Mouse (Mus musculus): Measurements from ENCODE around the gene Cdh23.
A peak's percentile ranks its signal among the peaks of the same experiment; 100 is the strongest.

Cdh23 gene

DNA sequence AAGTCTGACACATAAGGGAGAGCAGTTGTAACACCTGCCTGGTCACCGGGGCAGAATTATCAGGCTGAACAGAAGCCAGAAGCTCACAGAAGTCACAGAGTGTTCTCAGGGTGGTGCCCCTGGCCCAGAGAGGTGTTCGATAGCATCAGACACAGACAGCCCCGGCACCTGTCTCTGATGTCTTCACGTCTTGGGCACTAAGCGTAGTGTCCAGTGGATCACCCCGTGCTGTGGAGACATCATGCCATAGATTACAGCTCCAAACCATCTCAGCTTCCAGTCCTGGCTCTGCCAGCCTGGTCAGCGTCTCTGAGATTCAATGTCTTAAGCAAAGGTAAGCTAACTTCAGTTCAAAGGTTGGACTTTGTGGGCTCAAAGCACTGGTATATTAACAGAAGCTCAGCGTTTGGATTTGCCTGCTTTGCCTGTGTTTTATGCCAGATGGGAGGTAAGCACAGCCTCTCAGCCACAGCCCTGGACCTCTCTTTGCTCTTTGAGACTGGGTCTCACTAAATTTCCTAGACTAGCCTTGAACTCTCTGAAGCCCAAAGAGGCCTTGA lies 429.4 kb downstream of the Cdh23 start:
- H3K27me3 ChIP-seq (ENCODE audit: control insufficient read depth, insufficient read depth, low read length, poor library complexity, severe bottlenecking), result no peaks in the 10 kb centered on the region
- DNase-seq (ENCODE audit: low read depth, low spot score), result no peak

DNA sequence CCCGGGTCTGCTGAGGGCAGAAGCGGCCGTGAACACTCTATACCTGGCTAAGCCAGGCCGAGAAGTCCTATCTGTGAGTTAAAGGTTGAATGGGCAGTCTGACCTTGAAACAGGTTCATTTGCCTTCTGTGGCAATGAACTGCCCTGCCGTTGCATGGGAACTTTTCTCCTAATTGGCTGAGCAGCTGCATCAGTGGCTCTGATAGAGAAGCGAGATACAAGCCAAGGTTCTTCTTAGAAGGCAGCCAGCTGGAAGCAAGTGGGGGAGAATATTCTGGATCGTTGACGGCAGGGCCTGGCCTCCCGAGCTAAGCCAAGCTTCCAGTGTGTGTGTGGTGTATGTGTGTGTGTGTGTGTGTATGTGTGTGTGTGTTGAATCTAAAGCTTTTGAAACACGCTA lies 431.0 kb downstream of the Cdh23 start:
- DNase-seq (ENCODE audit: low read depth, low spot score), result no peak
- Histone ChIP-seq H3K27me3 (ENCODE audit: control insufficient read depth, insufficient read depth, low read length, poor library complexity, severe bottlenecking) (no peaks in the 10 kb centered on the region), H3K36me3 (ENCODE audit: control insufficient read depth, insufficient read depth, low read length, poor library complexity, severe bottlenecking) (no peaks in the 10 kb centered on the region)

More for the DNA sequence above, 429.4 kb downstream of the Cdh23 start:
- H3K36me3 ChIP-seq (ENCODE audit: control insufficient read depth, insufficient read depth, low read length, poor library complexity, severe bottlenecking), result no peaks in the 10 kb centered on the region; the same call in 1 of the 2 replicates

DNA sequence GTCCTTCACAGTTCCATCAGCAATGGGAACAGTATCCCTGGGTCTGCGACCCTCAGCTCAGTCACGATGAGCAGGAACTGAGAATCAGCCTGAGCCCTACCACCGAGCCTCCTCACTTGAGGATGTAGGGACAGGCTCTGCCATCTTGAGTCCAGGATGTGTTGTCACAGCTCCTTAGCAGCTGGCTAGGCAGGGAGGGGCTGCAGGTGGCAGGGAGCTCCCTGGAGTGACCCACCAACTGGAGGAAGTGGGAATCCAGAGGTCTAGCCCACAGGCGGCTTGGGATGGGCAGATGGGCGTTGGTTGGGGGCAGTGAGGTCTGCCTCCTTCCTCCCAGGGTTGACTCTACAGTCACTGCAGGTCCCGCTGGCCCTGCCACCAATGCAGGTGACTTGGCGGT lies 432.9 kb downstream of the Cdh23 start:
- no peaks in the 10 kb centered on the region for H3K27me3 ChIP-seq (ENCODE audit: control insufficient read depth, insufficient read depth, low read length, poor library complexity, severe bottlenecking)
- no peaks in the 10 kb centered on the region for H3K36me3 ChIP-seq (ENCODE audit: control insufficient read depth, insufficient read depth, low read length, poor library complexity, severe bottlenecking)
- peak; percentile 39 for DNase-seq (ENCODE audit: low read depth, low spot score)

DNA sequence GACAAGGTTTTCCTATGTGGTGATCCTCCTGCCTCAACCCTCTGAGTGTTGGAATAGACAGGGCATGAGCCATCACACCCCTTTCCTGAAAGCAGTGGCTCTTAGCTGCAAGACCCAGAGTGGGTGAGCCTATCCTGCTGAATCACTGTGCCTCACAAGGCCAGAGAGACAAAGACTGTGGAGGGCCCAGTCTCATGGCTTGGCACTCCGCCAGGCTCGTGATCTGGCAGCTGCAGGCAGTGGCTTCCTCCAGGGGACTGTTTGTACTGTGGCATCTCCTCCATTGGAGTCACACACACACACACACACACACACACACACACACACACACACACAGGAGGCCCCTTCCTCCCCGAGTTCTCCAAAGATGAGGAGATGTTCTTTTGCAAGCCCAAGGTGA lies 433.9 kb downstream of the Cdh23 start:
- no peaks in the 10 kb centered on the region for H3K36me3 ChIP-seq (ENCODE audit: control insufficient read depth, insufficient read depth, low read length, poor library complexity, severe bottlenecking)
- DNase-seq (ENCODE audit: low read depth, low spot score), result peak; percentile 78
- H3K27me3 ChIP-seq (ENCODE audit: control insufficient read depth, insufficient read depth, low read length, poor library complexity, severe bottlenecking), result no peaks in the 10 kb centered on the region

DNA sequence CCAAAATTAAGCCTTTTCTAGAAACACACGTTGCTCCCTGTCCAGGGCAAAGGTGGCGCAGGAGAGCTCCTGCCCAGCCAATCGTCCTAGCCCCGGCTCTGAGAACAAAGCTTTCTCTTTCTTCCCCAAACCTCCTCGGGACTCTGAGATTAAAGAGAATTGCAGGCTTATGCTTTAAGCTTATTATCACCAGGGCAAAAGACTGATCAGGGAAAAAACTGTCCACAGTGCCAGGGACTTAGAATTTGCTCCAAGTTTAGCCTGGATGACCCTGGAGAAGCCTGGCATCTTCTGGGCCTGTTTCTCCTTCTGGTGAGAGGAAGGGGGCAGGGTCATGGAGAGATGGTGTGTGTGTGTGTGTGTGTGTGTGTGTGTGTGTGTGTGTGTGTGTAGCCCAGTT lies 434.8 kb downstream of the Cdh23 start:
- no peaks in the 10 kb centered on the region for H3K36me3 ChIP-seq (ENCODE audit: control insufficient read depth, insufficient read depth, low read length, poor library complexity, severe bottlenecking)
- DNase-seq (ENCODE audit: low read depth, low spot score), result peak; percentile 38
- no peaks in the 10 kb centered on the region for H3K27me3 ChIP-seq (ENCODE audit: control insufficient read depth, insufficient read depth, low read length, poor library complexity, severe bottlenecking)

GRCm38 (mm10) chr10:60260557-60261294 lies 435.6 kb downstream of the Cdh23 start:
- DNase-seq (ENCODE audit: low read depth, low spot score), result peak; percentile 89
- no peaks in the 10 kb centered on the region for H3K36me3 ChIP-seq (ENCODE audit: control insufficient read depth, insufficient read depth, low read length, poor library complexity, severe bottlenecking)

DNA sequence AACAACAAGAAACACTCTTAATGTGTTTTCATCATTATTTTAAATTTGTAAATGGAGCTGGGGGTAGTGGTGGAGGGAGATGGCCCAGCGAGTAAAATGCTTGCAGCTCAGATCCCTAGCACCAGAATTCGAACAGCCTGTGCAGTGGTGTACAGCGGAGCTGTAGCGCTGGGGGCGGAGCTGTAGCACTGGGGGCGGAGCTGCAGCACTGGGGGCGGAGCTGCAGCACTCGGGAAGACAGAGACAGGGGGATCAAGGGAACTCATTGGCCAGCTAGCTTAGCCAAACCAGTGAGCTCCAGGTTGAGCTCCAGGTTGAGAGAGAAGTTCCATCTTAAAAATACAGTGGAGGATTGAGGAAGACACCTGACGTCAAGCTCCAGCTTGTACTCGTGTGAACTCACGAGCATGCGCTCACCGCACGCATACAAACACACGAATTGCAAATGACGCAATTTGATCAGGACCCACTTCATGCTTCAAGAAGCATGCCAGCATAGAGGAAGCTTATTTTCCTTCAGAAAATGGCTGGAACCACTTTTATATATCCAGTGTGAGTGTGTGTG lies 438.9 kb downstream of the Cdh23 start:
- Histone ChIP-seq H3K36me3 (ENCODE audit: control insufficient read depth, insufficient read depth, low read length, poor library complexity, severe bottlenecking) (no peaks in the 10 kb centered on the region), H3K27me3 (ENCODE audit: control insufficient read depth, insufficient read depth, low read length, poor library complexity, severe bottlenecking) (no peaks in the 10 kb centered on the region)
- DNase-seq (ENCODE audit: low read depth, low spot score), result no peak

More at GRCm38 (mm10) chr10:60260557-60261294, 435.6 kb downstream of the Cdh23 start:
- H3K27me3 ChIP-seq (ENCODE audit: control insufficient read depth, insufficient read depth, low read length, poor library complexity, severe bottlenecking), result no peaks in the 10 kb centered on the region

- Histone ChIP-seq H3K36me3 (ENCODE audit: control insufficient read depth, insufficient read depth, low read length, poor library complexity, severe bottlenecking) (no peaks in the 10 kb centered on the region), H3K27me3 (ENCODE audit: control insufficient read depth, insufficient read depth, low read length, poor library complexity, severe bottlenecking) (no peaks in the 10 kb centered on the region)
- no peak for DNase-seq (ENCODE audit: low read depth, low spot score)
These were observed 440.2 kb downstream of the Cdh23 start for GRCm38 (mm10) chr10:60256088-60256487.

Measured in splenic B cell, adult 2 months (primary cell).